Mouse (Mus musculus) ES-Bruce4 (cell line): ENCODE results near the gene Coq3.

ENCODE experiments used
- CTCF ChIP-seq: IDR thresholded peaks from one replicate; pipeline ENCODE4 v1.8.1; 2011; ENCODE audit warnings: low read depth, low read length
- POLR2A ChIP-seq: IDR thresholded peaks from one replicate; pipeline ENCODE4 v1.8.1; 2011; ENCODE audit warnings: low read length; ENCODE audit not compliant: insufficient read depth

GRCm38 (mm10) chr4:21832844-21833243 is 46.6 kb upstream of the Coq3 start:
- TF ChIP-seq CTCF (peak; percentile 75), POLR2A (no peak)
